Mouse (Mus musculus) gastrocnemius, postnatal 25 days (tissue): ENCODE measurements around the gene Arhgap20. TPM values are rescaled to one million over a fixed set of nuclear protein-coding genes. Genes with fewer than 3 reads are reported as not detected.

ENCODE experiments used
- DNase-seq: peaks from one replicate; pipeline ENCODE4 v3.0.0; 2022
- long read RNA-seq, 2 experiments: library from polyadenylated mRNA; stranded (forward); transcript quantifications; one replicate each; pipeline ENCODE4 v2.0.0; 2021
- total RNA-seq, 2 experiments: library from RNA; stranded (reverse); gene quantifications; 1 replicate in 1 of 2; 2 replicates in 1 of 2; pipeline ENCODE4 v1.2.3; 2021

Arhgap20 gene
- 10 to 100 TPM; 13.1 to 36.3 TPM for total RNA-seq
- long read RNA-seq, experiment 1, full-length matches to known transcripts, result 3 of 7 reads
- long read RNA-seq, experiment 1, partial matches to known transcripts, result 0 of 7 reads
- long read RNA-seq, experiment 1, other reads (novel, unspliced or antisense), result 4 of 7 reads
- long read RNA-seq, experiment 2, full-length matches to known transcripts, result 3 of 12 reads
- long read RNA-seq, experiment 2, partial matches to known transcripts, result 2 of 12 reads
- long read RNA-seq, experiment 2, other reads (novel, unspliced or antisense), result 7 of 12 reads

DNA sequence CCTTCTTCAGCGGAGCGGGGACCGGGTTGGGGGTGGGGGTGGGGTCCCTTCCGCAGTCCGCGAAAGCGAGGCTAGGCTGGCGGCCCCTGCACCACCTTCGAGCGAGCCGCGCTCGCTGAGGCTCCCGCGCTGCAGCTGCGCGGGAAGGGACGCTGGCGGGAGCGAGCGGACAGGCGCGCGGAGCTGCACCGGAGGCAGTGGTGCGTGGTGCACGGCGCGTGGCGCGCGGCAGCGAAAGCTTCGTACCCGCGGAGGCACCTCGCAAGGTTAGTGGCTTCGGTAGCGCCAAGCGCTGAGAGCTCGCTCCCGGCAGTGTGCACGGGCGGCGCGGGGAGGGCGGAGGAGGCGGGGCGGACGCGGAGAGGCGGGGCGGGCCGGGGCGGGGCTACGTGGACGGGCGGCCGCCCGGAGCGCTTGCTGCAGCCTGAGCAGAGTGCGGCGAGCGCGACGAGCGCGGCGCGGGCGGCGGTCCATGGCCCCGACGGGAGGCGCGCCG is at the start of gene Arhgap20:
Gene Arhgap20 (plus strand): TSS at position 417 of the 496 bp plus-strand sequence.
- DNase-seq, result peak; percentile 87

DNA sequence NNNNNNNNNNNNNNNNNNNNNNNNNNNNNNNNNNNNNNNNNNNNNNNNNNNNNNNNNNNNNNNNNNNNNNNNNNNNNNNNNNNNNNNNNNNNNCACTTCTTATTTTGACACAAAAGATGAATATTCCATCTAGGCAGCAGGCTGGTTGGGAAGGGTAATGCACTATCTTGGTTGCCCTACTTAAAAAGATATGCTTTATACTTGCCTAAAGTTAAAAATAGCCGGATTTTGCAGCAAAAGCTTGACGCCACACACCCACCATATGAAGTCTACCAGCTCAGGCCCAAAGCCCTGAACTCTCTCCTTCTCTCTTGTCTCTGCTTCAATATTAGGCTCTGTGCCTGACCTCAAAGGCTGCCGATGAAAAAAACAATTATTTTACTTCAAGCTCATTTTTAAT is 46.3 kb upstream of the Arhgap20 start:
- DNase-seq, result no peak

DNA sequence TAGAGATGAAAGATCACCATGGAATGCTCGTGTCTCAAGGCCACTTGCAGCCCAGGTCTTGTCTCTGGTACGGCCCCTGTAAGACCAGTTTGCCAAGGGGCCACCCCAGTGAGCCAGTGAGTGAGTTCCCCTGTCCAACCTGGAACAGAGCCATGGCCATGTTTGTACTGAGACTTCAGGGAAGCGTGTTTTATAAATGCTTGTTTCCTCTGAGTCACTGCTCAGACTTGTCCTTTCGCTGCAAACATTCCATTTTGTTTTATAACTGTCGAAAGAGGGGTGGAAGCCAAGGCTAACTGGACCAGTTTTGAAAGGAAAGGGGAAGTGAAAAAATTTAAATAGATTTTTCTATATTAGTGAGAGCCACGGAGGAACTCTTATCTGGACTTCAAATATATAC is 37.2 kb upstream of the Arhgap20 start:
- DNase-seq, result peak; percentile 7

- no peak for DNase-seq
Observed at GRCm38 (mm10) chr9:51735180-51736034, 29.7 kb upstream of the Arhgap20 start.

GRCm38 (mm10) chr9:51736750-51737368 is 28.3 kb upstream of the Arhgap20 start:
- no peak for DNase-seq

DNA sequence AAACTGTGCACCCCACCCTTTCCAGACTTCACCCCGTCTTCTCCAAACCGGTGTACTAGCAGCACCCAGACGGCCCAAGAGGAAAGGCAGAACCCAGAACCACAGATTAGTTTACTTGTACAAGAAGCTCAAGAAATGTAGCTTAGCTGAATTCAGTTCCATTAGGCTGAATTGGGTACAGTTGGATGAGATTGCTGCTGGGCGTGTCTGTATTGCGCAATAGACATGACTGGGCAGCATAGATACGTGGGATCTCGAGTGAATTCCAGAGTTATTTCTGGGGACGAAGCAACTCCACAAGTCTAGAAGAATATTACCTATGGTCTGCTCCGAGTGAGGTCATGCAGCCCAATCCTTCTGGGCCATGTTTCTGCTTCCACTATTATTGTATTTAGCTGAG is 26.8 kb upstream of the Arhgap20 start:
- no peak for DNase-seq

DNA sequence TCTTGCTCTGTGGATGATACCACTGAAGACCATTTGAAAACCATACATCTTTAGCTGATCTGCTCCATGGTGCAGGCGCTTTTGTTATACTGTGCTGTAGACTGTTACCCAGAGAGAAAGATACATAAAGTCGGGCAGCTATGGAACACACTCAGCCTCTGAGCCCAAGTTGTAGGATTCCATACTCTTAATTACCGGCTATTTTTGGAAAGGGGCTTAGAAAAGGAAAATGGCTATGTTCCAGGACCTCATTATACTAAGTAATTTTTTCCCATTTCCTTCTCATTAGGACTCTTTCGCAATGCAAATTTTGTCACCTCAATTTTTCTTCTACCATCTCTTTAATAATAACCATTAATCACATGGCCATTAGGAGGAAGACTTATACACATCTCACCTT is 25.3 kb upstream of the Arhgap20 start:
- no peak for DNase-seq

GRCm38 (mm10) chr9:51750144-51750543 is 15.0 kb upstream of the Arhgap20 start:
- DNase-seq, result no peak

GRCm38 (mm10) chr9:51761003-51761402 is 4.1 kb upstream of the Arhgap20 start:
- DNase-seq, result no peak

DNA sequence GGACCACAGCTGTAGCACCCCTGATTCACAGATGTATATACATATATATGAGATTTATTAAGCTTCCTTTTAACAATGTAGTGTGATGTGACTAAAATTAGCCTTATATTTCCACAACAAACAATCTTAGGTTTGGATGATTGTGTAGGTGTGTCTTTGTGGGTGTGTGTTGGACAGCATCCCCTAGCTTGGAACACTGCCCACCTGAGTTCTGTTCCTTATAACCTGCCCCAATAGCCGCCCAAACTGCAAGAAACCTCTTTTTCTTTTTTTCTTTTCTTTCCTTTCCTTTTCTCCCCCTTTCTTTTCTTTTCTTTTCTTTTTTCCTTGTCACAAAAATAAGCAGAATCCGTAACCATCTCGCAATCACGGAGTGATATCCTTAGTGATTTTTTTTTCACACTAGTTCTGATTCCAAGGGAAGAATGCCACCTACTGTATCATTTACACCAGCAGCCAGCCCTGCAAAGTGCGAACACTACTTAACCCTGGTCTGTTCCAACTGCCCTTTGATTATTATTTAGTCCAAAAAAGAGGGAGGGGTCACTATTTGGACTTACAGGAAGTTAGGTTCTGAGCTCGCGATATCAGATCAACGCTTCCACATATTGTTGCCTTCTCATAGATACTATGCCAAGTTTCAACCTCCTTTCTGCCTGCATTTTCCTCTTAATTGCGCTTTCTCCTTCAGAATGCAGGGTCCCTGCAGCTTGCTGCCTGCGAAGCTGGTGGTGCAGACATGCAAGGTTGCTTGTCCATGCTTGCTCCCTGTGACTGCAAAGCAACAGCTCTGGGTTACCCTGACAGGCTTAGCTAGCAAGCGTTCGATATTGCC is 879 bp upstream of the Arhgap20 start:
- DNase-seq, result no peak

DNA sequence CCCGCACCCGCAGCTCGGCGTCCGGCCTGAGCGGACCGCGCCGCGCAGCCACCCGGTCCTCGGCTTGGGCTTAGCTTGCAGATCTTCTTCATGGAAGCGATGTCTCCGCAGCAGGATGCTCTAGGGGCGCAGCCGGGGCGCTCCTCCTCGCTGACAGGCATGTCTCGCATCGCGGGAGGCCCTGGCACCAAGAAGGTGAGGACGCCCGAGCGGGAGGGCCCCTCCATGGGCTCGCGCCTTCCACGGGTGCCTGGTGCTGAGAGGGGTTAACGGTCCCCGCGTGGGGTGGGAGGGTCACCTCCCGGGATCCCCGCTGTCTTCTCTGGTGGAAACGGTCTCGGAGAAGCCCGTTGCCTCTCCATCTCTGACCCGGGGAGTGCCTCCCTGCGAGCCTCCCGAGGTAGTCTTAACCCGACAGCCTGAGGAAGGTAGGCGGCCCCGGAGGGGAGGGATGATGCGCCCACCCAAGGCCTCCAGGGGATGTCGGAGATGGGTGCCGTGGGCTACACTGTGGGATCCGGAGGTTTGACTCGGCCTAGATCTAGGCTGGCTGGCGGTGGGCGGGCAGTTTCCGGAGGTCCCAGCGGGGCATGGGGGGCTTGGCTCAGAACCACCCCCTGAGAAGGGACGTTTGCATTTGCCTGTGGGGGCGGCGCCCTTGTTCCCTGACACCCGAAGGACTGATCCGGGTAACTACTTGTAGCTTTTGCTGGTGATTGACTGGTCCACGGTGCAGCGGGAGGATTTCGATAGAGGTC is 459 bp downstream of the Arhgap20 start:
- DNase-seq, result peak; percentile 38

- no peak for DNase-seq
Observed at GRCm38 (mm10) chr9:51766175-51767062, 1.3 kb downstream of the Arhgap20 start.

- peak; percentile 66 for DNase-seq
Observed at GRCm38 (mm10) chr9:51774201-51774600, 9.1 kb downstream of the Arhgap20 start.

DNA sequence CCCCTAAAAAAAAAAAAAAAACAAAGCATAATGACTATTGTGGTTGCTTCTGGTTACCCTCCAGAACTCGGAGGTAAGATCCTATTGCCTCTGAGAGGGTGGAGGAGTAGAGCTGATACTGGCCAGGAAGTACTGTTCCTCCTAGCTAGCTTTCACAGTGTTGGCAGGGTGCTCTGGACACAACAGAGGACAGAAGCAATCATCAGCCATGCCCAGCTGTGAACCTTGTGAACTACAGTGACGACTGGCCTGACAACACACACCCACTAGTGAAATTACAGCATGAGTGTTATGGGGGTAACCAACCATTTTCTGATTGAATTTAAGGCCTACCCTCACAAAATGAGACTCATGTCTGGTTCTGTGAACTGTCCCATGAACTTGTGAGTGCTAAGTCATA is 11.3 kb downstream of the Arhgap20 start:
- DNase-seq, result no peak

GRCm38 (mm10) chr9:51777180-51777579 is 12.0 kb downstream of the Arhgap20 start:
- DNase-seq, result no peak

DNA sequence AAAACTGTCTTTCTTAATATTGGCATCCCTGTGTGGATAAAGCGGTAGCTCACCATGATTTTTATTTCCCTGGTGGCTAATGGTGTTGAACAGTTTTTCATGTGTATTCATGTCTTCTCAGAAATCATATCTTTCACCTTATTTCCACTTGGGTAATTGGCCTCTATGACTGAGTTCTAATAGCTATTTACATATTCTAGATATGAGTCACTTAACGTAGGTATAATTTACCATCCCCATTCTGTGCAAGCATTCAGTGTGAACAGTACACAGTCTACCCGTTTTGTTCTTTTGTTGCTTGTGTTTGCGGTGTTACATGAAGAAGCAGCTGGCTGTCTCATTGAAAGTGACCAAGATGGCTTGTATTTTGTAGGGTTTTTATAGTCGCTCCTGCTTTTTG is 14.1 kb downstream of the Arhgap20 start:
- DNase-seq, result no peak

GRCm38 (mm10) chr9:51781092-51781491 is 16.0 kb downstream of the Arhgap20 start:
- DNase-seq, result no peak

DNA sequence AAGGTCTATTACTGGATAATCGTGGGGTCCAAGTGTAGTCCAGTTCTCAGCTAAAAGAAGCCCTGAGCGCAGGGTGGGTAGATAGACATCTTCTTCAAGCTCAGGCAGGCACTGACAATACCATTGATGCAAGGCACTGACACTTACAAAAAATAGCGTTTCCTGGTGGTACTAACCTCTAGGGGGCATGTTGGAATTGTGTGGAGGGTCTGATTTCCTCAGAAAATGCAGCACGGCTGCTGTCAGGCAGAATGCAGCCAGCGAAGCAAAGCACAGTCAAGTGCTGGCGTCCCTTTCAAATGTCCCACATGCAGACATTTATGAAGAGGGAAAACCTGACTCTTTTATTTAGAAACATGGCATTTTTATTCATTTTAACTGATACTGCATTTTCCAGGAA is 22.2 kb downstream of the Arhgap20 start:
- DNase-seq, result no peak

DNA sequence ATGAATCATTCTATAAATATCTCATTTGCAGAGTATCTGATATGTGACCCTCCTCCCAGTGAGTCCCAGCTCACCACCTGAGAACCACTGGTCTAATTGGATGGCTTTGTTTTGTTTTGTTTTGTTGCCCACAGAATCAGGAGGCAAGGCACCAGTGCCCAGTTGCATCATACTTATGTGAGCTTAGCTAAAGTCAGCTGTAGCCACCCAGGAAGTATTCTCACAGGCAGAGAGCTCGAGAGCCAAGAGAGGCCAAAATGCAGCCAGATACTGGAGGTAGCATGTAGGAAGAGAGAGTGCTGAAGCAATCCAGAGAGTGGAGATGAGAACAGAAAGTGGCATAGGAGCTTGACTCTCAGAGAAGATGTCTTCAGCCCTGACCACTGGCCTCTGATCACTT is 23.3 kb downstream of the Arhgap20 start:
- DNase-seq, result no peak

GRCm38 (mm10) chr9:51795206-51795605 is 30.1 kb downstream of the Arhgap20 start:
- peak; percentile 59 for DNase-seq
